Mouse (Mus musculus): ENCODE data around the gene Gm45808.
"Not testable (repeated sequence)": the region's sequence is repeated elsewhere in the genome, so short reads cannot be mapped to it uniquely, and the experiment has no call there.

Gm45808 gene

DNA sequence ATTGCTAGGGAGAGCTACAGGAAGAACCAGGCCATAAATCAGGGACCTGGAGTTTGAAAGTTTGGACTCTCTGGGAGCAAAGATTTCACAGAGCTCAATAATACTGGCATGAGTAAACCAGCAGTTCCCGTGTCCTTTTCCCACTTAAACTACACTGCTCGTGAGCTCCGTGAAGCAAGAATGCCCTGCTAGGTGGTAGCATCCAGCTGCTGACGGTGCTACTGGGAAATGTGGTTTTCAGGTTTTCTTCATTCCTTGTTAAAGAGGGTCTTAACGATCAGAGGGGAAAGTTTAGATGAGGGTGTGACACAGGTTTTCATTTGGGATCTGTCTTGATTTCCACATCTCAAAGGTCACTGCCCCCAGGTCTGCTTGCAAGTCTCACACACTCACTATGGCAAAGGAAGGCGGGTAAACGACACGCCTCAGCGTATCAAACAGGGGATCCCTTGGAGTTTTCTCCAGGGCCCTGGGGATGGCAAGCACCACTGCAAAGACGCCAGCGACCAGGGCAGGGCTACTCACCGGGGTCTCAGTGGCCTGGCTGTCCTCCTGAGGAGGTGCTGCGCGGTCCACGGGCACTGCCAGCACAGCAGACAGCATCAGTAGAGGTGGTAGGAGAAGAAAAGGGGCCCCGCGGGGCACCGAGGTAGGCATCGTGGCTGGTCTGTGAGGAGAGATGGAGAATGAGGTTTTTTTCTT is 22.7 kb upstream of the Gm45808 start:
- DNase-seq (ENCODE audit: low spot score): no peak

- DNase-seq (ENCODE audit: low spot score): no peak
These were observed 21.9 kb upstream of the Gm45808 start for GRCm38 (mm10) chr7:45508561-45508960.

GRCm38 (mm10) chr7:45507583-45507982 is 21.0 kb upstream of the Gm45808 start:
- DNase-seq (ENCODE audit: low spot score): no peak

DNA sequence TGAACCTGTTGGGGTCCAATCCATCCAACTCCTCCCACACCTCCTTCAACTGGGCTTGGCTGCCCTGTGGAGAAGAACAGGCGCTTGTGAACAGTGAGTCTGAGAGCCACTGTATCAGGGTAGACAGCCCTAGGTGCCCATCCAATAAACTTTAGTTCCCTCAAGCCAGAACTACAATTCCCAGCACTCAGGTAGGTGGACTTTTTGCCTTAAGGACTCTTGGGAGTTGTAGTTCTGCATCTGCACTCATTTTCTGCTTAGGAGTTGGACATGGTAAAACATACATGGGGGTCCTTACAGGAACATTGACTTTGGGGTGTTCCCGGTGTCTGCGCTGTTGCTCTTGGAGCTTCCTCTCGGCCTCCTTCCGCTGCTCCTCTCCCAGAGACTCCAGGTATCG is 11.8 kb upstream of the Gm45808 start:
- no peak for DNase-seq (ENCODE audit: low spot score)

- no peak for DNase-seq (ENCODE audit: low spot score)
These were observed 7.9 kb upstream of the Gm45808 start for GRCm38 (mm10) chr7:45494548-45494947.

- no peak for DNase-seq (ENCODE audit: low spot score)
These were observed 6.3 kb upstream of the Gm45808 start for GRCm38 (mm10) chr7:45492951-45493350.

DNA sequence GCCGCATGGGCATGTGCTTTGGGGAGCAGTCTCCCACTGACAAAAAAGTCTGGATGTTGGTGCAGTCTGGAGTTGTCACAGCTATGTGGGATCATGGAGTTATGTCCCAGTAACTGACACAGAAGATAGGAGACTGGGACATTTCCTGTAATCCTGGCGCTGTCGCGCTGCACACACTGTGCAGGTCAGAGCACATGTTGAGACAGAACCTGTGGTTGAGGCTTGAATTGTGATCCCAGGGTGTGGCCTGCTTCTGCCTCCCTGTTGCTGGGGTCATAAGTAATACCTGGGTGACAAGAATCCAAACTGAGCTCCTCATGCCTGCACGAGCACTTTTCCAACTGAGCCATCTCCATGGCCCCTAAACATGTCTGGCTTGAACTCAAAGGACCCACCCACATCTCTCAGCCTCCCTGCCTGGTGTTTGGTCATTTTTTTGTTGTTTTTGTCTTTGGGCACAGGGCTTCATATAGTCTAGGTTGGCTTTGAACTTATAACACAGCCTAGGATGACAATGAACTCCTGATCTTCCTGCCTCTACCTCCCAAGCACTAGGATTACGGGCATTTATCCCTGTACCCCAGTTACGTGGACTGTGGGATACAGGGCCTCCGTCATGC is 5.7 kb upstream of the Gm45808 start:
- DNase-seq (ENCODE audit: low spot score): no peak

DNA sequence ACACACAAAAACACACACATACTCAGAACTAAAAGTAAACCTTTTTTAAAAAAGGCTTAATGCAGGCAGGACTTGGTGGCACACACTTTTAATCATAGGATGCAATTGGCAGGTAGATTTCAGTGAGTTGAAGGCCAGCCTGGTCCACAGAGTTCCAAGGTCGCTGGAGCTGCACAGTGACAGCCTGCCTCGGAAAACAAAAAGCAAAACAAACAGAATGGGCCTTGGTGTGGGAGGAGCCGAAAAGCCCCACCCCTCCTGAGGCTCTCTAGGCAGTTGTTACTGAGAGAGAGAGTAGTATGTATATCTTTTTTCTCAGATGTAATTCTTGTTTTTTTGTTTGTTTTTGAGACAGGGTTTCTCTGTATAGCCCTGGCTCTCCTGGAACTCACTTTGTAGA is 4.7 kb upstream of the Gm45808 start:
- DNase-seq (ENCODE audit: low spot score): no peak

- DNase-seq (ENCODE audit: low spot score): no peak
These were observed 4.2 kb upstream of the Gm45808 start for GRCm38 (mm10) chr7:45490822-45491221.

- no peak for DNase-seq (ENCODE audit: low spot score)
These were observed 3.0 kb upstream of the Gm45808 start for GRCm38 (mm10) chr7:45489578-45489977.

DNA sequence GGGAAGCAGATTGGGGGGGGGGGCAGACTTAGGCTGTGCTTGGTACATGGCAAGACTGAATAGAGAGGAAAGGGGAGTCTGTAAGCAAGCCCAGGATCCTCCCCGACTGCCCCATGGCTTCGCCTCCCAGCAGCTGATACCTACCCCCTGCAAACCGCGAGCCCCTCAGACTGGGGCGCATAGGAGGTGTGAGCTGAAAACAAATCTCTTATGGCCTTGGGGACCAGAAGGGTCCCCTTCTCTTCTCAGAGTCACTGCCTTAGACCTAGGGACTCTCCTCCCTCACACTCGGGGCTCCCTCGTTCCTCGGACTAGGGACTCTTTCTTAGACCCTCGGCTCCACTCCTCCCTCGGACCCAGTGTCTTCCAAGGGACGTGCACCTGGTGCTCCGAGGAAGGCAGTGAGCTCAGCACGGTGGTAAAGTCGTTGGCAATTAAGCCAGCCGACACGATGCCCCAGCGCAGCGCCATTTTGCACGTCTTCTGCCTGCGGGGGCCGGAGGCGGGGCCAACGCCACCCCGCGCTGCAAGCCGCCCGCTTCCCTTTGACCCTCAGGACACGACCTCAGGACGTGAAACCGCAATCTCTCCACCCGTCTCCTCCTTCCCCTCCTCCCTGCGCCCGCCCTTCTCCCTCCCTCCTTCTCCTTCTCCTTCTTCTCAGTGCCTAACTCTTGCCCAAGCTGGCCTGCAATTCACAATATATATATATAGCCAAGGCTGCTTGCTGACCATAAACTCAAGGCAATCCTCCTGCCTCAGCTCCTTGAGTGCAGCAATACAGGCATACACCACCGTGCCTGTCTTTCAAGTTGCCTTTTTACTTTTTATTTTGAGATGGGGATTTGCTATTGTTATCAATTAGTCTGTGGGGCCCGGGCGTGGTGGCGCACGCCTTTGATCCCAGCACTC is 1.9 kb upstream of the Gm45808 start, which contains the start of gene Dhdh:
Dhdh (minus strand) TSS at position 513 of the 912 bp plus-strand sequence.
- no peak for DNase-seq (ENCODE audit: low spot score)

DNA sequence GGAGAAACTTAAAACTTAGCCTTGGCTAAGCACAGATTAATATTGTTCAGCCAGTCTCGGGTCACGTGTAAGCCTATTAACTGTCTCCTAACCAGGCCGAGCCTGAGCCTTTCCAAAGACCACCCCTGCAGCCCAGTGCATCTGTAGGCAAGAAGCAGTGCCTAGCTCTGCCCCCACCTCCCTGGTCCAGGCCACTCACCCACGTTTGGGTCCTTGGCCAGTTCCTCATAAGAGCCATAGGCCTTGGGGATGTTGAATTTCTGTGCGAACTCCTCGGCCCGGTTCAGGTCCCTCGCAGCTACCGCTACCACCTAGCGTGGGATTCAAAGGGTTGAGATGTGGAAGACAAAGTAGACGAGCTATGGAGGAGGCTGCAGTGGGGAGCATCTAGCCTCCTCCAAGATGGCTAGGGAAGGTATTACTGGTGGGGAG is 1.3 kb upstream of the Gm45808 start:
- no peak for DNase-seq (ENCODE audit: low spot score)

GRCm38 (mm10) chr7:45486158-45486557 is 453 bp downstream of the Gm45808 start:
- DNase-seq (ENCODE audit: low spot score): no peak

- DNase-seq (ENCODE audit: low spot score): not testable (repeated sequence)
These were observed 1.6 kb downstream of the Gm45808 start for GRCm38 (mm10) chr7:45484985-45485384.

DNA sequence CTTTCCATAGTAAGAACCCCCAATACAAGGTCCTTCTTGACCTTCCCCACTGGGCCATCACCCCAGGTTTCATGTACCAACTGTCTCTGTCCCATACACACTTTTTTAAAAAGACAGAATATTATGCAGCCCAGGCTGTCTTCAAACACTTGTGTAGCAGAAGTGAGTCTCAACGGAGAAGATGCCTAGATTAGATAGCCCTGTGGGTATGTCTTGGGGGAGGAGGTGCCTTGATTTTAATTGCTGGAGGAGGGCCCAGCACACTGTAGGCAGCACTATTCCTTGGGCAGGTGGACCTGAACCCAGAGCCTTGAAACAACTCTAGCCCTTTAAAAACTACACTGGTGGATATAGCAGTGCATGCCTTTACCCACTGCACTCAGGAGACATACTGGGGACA is 4.4 kb downstream of the Gm45808 start:
- DNase-seq (ENCODE audit: low spot score): no peak

GRCm38 (mm10) chr7:45481374-45481927 is 5.2 kb downstream of the Gm45808 start, which contains the start of gene Tulp2:
TSS of gene Tulp2 (plus strand) at chr7:45481877.
- DNase-seq (ENCODE audit: low spot score): no peak

- not testable (repeated sequence) for DNase-seq (ENCODE audit: low spot score)
These were observed 6.3 kb downstream of the Gm45808 start for GRCm38 (mm10) chr7:45480310-45480709.

GRCm38 (mm10) chr7:45478774-45479173 is 7.8 kb downstream of the Gm45808 start:
- DNase-seq (ENCODE audit: low spot score): no peak

- DNase-seq (ENCODE audit: low spot score): no peak
These were observed 9.6 kb downstream of the Gm45808 start for GRCm38 (mm10) chr7:45477003-45477402.

GRCm38 (mm10) chr7:45476453-45476852 is 10.2 kb downstream of the Gm45808 start:
- no peak for DNase-seq (ENCODE audit: low spot score)

- no peak for DNase-seq (ENCODE audit: low spot score)
These were observed 11.2 kb downstream of the Gm45808 start for GRCm38 (mm10) chr7:45475291-45475969.

DNA sequence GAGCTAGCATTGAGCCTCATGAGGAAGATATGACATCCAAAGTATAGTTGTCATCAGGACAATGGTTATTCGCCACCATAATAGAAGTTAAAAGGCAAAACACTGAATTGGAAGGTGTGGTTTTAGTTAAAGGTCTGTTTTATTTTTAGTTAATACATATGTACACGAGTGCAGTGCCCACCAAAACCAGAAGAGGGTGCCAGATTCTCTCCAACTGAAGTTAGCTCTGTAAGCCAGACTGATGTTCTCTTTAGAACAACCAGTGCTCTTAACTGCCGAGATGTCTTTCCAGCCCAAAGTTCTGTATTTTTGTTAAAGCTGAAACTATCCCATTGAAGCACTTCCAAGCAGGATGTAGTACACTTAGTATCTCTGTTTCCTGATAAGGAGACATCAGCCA is 15.7 kb downstream of the Gm45808 start:
- DNase-seq (ENCODE audit: low spot score): no peak

Measured in left cerebral cortex, adult 11 months (tissue).